Mouse (Mus musculus): ENCODE measurements around the gene Kif3c.

The Kif3c gene

GRCm38 (mm10) chr12:3425375-3426341, 60.7 kb downstream of the Kif3c start:
- peak in 1 of 2 experiments; percentile 25 for DNase-seq

GRCm38 (mm10) chr12:3426530-3427034, 61.6 kb downstream of the Kif3c start, which contains the start of gene Asxl2:
TSS of gene Asxl2 (plus strand) at chr12:3426857.
- peak; percentile 99 for DNase-seq

GRCm38 (mm10) chr12:3427067-3427889, 62.3 kb downstream of the Kif3c start:
- DNase-seq, result peak; percentile 76 to 78

- no peak for DNase-seq
These were observed 63.2 kb downstream of the Kif3c start for GRCm38 (mm10) chr12:3427891-3428775.

- no peak for DNase-seq
These were observed 64.9 kb downstream of the Kif3c start for GRCm38 (mm10) chr12:3429681-3430442.

- DNase-seq, result no peak
These were observed 65.5 kb downstream of the Kif3c start for GRCm38 (mm10) chr12:3430443-3430753.

GRCm38 (mm10) chr12:3430985-3431384, 66.1 kb downstream of the Kif3c start:
- DNase-seq, result no peak

- no peak for DNase-seq
These were observed 68.8 kb downstream of the Kif3c start for GRCm38 (mm10) chr12:3433736-3434135.

GRCm38 (mm10) chr12:3436446-3436845, 71.5 kb downstream of the Kif3c start:
- DNase-seq, result no peak

GRCm38 (mm10) chr12:3437815-3438214, 72.9 kb downstream of the Kif3c start:
- DNase-seq, result no peak

GRCm38 (mm10) chr12:3440916-3441315, 76.0 kb downstream of the Kif3c start:
- no peak for DNase-seq

- no peak for DNase-seq
These were observed 76.4 kb downstream of the Kif3c start for GRCm38 (mm10) chr12:3441361-3441760.

GRCm38 (mm10) chr12:3453554-3453953, 88.6 kb downstream of the Kif3c start:
- DNase-seq, result no peak
